Mouse (Mus musculus) inflammation-experienced regulatory T-cells, adult 16 weeks (primary cell): ENCODE data around the gene Awat2. TPM values are rescaled to one million over a fixed set of nuclear protein-coding genes. Genes with fewer than 3 reads are reported as not detected.

Source experiments
- polyA plus RNA-seq: library from polyadenylated mRNA; unstranded; fragments of 100-300 nt; shearing (Covaris generic); gene quantifications from one replicate; pipeline ENCODE4 v1.2.1, GENCODE M21; 2017

The Awat2 gene
- 0.35 TPM for polyA plus RNA-seq

GRCm38 (mm10) chrX:100442617-100443016, at the start of gene Awat2:
TSS of gene Awat2 (minus strand) at chrX:100442717.

DNA sequence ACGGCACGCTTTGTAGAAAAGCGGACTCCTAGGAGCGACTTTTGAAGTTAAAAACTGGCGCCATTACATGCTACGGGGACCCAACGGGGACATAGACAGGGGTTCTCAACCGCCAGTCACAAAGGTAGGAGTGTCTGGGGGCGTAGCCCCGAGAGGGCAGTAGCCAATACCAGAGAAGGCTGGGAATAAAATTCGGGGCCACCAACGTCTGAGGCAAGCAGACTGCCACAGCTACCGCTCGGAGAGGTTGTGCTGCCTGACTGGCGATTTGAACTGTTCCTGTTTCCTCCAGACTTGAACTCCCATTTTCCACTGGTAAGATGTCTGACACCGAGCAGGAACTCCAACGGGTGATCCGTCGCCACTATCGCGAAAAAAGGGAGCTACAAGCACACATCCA, 13.8 kb downstream of the Awat2 start, which contains the start of gene Otud6a:
Otud6a (plus strand) TSS at position 321 of the 400 bp plus-strand sequence.

Other genes starting within 250 kb of the Awat2 start
- not detected for gene Otud6a, start 13.7 kb downstream of the Awat2 start, polyA plus RNA-seq
- gene Igbp1, start 51.6 kb upstream of the Awat2 start, polyA plus RNA-seq: 40.1 TPM
- not detected for gene Dgat2l6, start 82.1 kb upstream of the Awat2 start, polyA plus RNA-seq
- gene Awat1, start 129.5 kb upstream of the Awat2 start, polyA plus RNA-seq: not detected
- gene P2ry4, start 152.2 kb upstream of the Awat2 start, polyA plus RNA-seq: not detected
- gene Arr3, start 162.8 kb upstream of the Awat2 start, polyA plus RNA-seq: not detected
- gene Kif4, start 183.0 kb upstream of the Awat2 start, polyA plus RNA-seq: 3.0 TPM
- 49.1 TPM for gene Pdzd11, start 183.9 kb upstream of the Awat2 start, polyA plus RNA-seq